Mouse (Mus musculus) G1E (cell line): ENCODE data around the gene Adgre4.

ENCODE experiments used
- CTCF ChIP-seq: IDR thresholded peaks from 2 replicates; pipeline ENCODE4 v1.5.1; 2012; ENCODE audit warnings: low read depth, low read length, inconsistent platforms, mixed read lengths
- GATA1 ChIP-seq: IDR thresholded peaks from 2 replicates; pipeline ENCODE4 v1.6.1; 2012; ENCODE audit warnings: borderline replicate concordance, low read length, inconsistent platforms, mixed read lengths
- GATA2 ChIP-seq: IDR thresholded peaks from 2 replicates; pipeline ENCODE4 v1.6.1; 2012; ENCODE audit warnings: low read depth, low read length, inconsistent platforms, borderline replicate concordance
- POLR2AphosphoS5 ChIP-seq: IDR thresholded peaks from 2 replicates; pipeline ENCODE4 v1.6.1; 2012; ENCODE audit warnings: low read depth, low read length, inconsistent platforms; ENCODE audit not compliant: insufficient replicate concordance
- TAL1 ChIP-seq: conservative IDR thresholded peaks from 2 replicates; pipeline ENCODE4 v1.6.1; 2012; ENCODE audit warnings: low read depth, low read length, inconsistent platforms, mixed read lengths

DNA sequence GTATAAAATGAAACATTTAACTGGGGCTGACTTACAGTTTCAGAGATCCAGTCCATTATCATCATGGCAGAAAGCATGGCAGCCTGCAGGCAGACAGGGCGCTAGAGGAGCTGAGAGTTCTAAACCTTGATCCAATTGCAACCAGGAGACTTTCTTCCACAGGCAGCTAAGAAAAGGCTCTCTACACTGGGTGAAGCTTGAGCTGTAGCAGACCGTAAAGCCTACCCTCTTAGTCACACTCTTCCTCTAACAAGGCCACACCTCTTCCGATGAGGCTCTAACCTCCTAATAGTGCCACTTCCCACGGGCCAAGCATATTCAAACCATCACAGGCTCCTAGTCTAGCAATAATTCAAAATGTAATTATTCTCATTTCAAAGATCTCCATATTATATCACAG lies 127.4 kb downstream of the Adgre4 start:
- TF ChIP-seq TAL1 (no peak), CTCF (no peak), GATA1 (no peak), GATA2 (no peak), POLR2AphosphoS5 (no peak)
